Mouse (Mus musculus): ENCODE measurements around the gene Flcn. TPM values are rescaled to one million over a fixed set of nuclear protein-coding genes. Genes with fewer than 3 reads are reported as not detected.

The Flcn gene
- total RNA-seq, 2 experiments from 2014 or later = 46.6 to 51.1 TPM

DNA sequence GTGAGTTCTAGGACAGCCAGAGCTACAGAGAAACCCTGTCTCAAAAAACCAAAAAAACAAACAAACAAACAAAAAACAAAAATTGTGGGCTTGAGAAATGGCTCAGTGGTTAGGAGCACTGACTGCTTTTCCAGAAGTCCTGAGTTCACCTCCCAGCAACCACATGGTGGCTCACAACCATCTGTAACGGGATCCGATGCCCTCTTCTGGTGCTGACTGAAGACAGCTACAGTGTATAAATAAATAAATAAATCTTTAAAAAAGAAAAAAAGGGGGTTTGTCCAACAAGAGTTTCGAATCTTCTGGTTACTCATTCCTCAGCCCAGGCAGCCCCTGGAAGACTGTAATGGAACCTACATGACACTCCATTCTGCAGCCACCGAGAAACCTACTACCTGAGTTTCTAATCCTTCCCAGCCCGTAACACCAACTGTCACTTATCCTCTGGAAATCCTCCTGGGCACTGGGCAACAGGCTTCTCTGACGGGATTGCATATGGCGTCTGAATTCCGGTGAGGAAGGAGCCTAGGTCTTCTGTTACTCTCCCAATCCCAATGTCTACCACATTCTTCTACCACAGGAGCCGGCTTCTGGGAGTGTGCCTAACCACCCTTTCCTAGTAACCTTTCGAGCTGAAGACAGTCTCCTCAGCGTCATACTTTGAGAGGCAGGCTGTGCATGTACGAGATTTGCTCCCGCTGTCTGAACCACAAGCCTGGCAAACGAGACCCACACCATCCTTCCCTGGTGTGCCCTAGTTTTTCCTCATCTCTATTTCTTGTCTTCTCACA, 1.5 kb downstream of the Flcn start:
- intact Hi-C loops (cut with DNase I) = no loop called here
- DNase-seq (ENCODE audit: low spot score in 2 of 2) = no peak

DNA sequence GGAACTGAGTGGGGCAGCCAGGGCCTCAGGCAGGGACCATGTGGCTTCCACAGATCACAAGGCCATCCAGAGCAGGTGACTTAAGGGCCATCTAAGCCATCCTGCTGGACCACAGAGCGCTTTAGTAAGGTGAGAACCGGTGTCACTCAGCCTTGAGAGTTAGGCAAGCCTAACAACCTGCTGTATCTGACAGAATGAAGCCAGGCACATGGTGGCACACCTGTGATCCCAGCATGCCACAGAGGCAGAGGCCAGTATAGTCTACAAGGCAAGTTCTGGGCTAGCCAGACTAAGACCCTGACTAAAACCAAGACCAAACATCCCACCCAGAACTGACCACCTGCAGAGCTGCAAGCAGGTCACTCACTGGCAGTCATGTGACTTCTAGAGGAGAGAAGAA, 4.2 kb downstream of the Flcn start:
- intact Hi-C loops (cut with DNase I) = no loop called here

GRCm38 (mm10) chr11:59805256-59805655, 4.6 kb downstream of the Flcn start:
- no peak for DNase-seq (ENCODE audit: low spot score in 2 of 2)
- intact Hi-C loops (cut with DNase I) = no loop called here

More for the DNA sequence above, 4.2 kb downstream of the Flcn start:
- no peak for DNase-seq (ENCODE audit: low spot score in 2 of 2)

DNA sequence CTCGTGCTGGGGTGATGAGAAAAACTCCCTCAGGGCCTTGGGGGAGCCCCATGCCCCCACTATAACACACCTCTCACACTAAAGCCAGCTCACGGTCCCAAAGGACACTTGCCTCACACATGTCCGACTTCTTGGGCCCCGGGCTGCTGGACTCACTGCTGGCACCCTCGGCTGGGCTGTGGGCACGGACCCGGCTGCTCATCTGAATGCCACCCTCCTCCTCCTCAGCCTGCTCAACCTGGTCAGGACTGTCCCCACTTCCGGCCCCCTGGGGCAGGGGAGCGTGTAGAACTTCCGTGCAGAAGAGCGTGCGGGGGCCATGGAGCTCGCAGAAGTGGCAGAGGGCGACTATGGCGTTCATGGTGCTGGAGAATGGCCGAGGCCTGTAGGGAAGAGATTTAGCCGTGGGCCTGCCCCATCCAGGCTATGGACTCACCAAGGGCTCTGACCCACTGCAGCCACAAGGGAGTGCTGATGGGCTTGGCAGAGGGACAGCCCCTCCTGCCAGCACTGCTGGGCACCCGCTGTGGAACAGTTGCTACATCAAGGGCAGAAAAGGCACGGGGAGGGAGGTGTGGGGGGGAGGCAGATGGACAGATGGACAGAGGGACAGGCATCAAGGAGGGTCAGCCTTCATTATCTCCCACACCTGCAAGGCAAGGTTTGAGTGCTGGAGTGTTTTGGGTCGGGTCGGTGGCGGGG, 5.3 kb downstream of the Flcn start:
- no peak for DNase-seq (ENCODE audit: low spot score in 2 of 2)
- intact Hi-C loops (cut with DNase I) = no loop called here

DNA sequence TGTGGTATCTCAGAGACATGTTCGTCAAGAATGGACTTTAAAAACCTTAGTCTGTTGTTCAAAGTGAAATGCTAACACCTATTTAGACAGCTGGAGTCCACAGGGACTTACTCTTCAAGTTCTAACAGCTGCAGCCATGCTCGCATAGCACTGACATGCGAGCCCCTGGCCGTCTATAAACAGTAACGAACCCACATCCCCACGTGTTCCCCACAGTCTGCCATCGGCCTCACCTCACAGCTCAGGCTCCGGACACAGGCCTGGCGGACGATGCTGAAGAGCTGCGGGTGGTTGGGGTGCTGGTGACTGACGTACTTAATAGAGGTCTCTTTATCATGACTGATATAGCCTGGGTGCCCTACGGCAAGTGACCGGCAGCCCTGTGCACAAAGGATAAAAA, 6.3 kb downstream of the Flcn start:
- intact Hi-C loops (cut with DNase I) = no loop called here
- no peak for DNase-seq (ENCODE audit: low spot score in 2 of 2)

GRCm38 (mm10) chr11:59801881-59802280, 7.9 kb downstream of the Flcn start:
- intact Hi-C loops (cut with DNase I) = no loop called here
- no peak for DNase-seq (ENCODE audit: low spot score in 2 of 2)

DNA sequence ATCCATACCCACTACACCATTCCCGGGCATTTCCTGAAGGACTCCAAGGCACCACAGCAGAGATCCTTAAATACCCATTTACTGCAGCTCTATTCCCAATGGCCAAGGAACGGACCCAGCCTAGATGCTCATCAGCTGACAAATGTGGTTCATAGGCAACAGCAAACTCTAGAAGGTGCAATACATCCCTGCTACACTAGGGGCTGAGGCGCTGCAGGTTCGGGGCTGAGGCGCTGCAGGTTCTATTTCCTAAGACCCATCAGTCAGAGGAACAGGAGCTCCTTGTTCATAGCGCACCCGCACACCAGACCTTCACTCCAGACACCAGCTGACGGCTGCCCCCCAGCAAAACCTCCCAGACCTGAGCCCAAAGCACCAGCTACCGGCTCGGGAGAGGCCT, 9.4 kb downstream of the Flcn start:
- intact Hi-C loops (cut with DNase I) = no loop called here
- DNase-seq (ENCODE audit: low spot score in 2 of 2) = no peak

DNA sequence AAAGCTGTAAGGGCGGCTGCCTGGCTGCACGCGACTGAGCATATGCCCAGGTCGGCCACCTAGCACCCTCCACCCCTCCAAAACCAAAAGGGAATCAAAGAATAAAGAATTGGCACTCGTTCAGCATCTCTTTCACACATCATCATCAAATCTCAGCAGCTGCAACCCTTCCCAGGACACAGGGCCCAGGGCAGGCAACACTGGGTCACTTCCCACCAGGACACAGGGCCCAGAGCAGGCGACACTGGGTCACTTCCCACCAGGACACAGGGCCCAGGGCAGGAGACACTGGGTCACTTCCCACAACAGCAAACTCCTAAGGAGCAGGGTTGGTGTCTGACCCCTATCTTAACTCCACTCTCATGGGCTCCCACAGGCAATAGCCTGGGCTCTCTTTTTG, 16.4 kb downstream of the Flcn start:
- no peak for DNase-seq (ENCODE audit: low spot score in 2 of 2)
- intact Hi-C loops (cut with DNase I) = no loop called here

GRCm38 (mm10) chr11:59789311-59789710, 20.5 kb downstream of the Flcn start:
- no peak for DNase-seq (ENCODE audit: low spot score in 2 of 2)
- intact Hi-C loops (cut with DNase I) = no loop called here

DNA sequence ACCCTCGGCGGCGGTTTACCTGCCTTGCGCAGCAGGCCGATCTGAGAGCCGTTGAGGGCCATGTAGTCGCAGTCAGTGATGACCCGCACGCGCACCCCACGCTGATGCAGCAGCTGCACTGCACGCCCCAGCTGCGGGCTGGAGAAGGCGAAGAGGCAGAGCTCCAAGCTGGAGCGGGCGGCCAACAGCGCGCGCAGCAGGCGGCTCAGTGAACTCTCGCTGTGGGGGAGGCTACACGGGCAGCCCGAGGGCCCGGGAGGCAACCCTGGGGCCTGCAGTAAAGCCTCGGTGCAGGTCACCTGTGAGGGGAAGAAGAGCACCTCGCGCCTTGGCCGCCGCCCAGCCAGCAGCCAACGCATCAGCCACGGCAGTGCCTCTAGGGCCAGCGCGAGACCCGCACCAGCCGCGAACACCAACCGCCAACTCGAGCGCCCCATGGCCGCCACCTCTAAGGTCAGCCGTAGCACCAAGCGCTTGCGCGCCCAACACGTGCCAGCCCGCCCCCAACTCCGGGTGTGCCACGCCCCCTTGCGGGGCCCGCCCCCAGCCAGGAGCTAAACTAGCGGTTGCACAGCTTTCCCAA, 22.5 kb downstream of the Flcn start, which contains the start of gene Pld6:
Gene Pld6 (minus strand): TSS at position 447 of the 583 bp plus-strand sequence.
- DNase-seq (ENCODE audit: low spot score in 2 of 2) = peak in 1 of 2 experiments; percentile 31
- intact Hi-C loops (cut with DNase I) = no loop called here

DNA sequence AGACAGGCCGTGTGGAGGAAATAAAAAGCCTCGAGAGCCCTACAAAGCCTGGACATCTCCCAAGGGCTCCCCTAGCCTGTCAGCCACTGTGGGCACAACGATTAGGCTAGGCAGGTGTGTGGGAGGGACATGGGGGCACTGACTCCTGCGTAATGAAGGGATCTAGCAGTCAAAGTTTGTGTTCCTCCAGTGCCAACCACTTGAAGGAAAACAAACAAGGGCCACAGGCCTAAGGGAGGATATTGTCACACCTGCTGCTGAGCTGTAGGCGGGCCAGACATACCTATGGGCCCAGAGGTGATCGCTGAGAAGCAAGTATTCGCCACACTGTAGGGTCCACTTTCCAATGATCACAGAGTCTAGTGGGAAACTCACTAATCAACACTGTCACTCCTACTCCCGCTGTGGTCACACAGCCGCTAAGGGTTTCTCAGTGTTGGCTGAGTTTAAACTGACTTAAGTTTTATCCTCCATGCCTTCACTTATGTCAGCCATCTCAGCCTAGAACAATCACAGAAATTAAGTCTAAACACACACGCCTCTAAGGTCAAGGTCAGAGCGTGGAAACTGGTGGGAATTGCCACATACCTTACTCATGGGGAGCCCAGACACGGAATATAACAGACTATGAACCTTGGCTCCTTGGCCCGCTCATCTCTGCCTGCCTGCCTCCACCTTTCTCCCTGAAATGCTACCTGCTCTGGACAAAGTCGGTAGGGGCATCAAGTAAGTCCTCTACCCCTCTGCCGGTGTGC, 23.2 kb downstream of the Flcn start:
- intact Hi-C loops (cut with DNase I) = no loop called here
- no peak for DNase-seq (ENCODE audit: low spot score in 2 of 2)

DNA sequence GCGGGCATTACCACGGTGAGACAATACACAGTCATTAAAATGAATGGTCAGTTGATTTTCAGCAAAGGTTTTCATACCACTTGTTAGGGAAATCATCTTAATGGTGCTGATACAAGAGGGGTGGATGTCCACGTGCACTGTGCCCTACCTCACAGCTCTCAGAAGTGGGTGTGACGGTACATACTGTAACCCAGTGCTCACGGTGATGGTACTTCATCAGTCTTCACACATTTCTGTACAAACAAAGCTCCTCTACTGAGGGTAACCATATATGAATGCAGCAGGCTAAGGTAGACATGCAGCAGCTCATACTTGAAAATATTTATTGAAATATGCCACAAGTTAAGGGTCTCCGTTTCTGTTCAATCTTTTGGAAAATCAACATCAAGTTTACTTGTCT, 26.2 kb downstream of the Flcn start:
- DNase-seq (ENCODE audit: low spot score in 2 of 2) = no peak
- intact Hi-C loops (cut with DNase I) = no loop called here

DNA sequence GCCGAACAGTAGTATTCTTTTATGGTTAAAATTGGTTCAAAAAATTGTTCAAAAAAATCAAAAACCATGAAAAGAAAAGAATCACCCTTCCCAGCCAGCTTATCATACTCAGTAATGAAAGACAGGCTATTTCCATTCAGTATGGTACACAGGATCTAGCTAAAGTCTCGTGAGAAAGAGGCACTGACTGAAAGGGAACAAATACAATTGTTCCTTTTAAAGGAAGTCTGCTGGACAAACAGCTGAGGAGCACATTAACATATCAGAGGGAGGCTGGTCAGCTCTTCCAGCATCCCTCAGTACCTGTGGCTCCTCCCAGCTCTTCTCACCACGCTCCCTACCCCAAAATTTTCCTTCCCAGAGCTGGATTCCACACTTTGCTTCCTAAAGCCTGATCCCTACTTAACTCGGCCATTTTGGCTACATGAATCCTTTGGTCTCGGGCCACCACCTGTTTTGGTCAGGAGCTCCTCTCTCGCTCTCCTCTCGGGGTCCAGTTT, 27.7 kb downstream of the Flcn start:
- DNase-seq (ENCODE audit: low spot score in 2 of 2) = no peak
- intact Hi-C loops (cut with DNase I) = no loop called here

- DNase-seq (ENCODE audit: low spot score in 2 of 2) = no peak
- intact Hi-C loops (cut with DNase I) = no loop called here
Measured at GRCm38 (mm10) chr11:59780241-59780640, 29.6 kb downstream of the Flcn start.

- intact Hi-C loops (cut with DNase I) = no loop called here
- no peak for DNase-seq (ENCODE audit: low spot score in 2 of 2)
Measured at GRCm38 (mm10) chr11:59779406-59779805, 30.4 kb downstream of the Flcn start.

- DNase-seq (ENCODE audit: low spot score in 2 of 2) = no peak
- intact Hi-C loops (cut with DNase I) = no loop called here
Measured at GRCm38 (mm10) chr11:59778874-59779223, 31.0 kb downstream of the Flcn start.

DNA sequence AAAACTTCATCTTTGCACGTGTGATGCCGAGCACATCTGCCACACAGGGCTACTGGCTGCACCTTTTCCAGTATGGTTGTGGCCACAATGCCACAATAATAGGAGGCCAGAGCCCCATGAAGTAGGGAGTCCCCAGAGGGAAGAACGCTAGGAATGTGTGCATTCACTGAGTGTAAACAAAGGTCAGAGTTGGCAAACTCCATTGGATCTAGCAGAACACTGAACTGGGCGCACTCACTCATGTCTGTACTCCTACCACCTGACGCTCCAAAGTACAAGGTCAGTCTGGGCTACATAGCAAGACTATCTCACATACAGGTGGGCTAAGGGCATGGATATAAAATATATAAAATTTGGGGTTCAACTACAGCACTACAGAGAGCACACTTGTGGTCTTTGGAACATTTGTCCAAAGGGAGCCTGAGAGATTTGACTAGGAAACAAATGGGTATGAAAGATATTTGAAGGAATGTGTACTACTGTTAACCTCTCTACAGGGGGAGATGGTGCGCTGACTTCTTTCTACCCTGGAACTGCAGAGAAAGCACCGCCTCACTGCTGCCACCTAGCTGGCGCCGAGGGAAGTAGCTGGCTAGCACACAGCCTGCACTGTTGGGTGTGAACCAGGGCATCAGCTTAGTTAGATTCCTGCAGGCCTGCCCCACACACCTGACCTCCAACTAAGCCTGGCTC, 31.5 kb downstream of the Flcn start:
- peak; percentile 50 to 67 for DNase-seq (ENCODE audit: low spot score in 2 of 2)
- intact Hi-C loops (cut with DNase I) = no loop called here

- intact Hi-C loops (cut with DNase I) = no loop called here
- no peak for DNase-seq (ENCODE audit: low spot score in 2 of 2)
Measured at GRCm38 (mm10) chr11:59777259-59777658, 32.6 kb downstream of the Flcn start.

GRCm38 (mm10) chr11:59775435-59776148, 34.2 kb downstream of the Flcn start:
- no peak for DNase-seq (ENCODE audit: low spot score in 2 of 2)
- intact Hi-C loops (cut with DNase I) = no loop called here
